Mouse (Mus musculus): Measurements from ENCODE around the gene Mphosph10.

DNA sequence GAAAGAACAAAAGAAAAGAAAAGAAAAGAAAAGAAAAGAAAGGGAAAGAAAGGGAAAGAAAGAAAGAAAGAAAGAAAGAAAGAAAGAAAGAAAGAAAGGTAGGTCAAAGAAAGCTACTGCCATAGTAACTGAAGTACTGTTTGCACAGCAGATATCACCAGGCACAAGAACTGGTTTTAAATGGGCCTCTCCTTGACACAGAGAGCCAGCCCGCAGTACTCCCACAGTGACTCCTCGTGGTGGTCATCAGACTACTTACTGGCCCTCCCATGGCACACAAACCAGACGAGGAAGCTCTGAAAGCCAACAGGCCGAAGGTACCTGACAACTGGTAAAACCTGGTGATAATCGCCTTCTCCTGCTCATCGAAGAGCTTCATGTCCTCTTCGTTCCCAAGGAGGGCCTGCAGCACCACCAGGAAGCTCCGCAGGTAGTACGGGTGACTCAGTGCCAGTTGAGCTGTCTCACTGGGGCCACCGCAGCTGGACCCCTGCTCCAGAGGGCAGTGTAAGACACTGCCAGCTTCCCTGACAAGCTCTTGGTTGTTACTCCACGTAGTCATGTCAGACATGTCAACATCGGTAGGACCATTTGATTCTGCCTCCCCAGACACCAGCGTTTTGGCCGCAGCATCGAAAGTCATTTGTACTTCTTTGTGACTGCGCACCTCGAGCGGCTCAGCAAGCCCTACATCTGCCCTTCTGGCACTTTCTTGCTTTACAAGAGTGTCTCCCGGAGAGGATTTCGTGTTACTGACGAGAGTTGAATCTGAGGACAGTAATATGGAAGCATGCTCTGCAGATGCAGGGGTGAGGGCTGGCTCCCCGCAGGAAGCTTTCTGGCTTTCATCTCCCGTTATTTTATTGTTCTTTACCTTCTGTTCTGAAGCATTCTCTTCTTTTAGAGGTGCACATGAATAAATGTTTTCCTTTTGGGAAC is 19.9 kb downstream of the Mphosph10 start:
- TF ChIP-seq TAL1 (IDR thresholded peaks at IDR 0.05; ENCODE audit: low read length) (no peak), GATA1 (IDR thresholded peaks at IDR 0.05; ENCODE audit: low read length) (no peak)
